Mouse (Mus musculus) lung, postnatal 0 days (tissue): ENCODE results near the gene Gm19402. TPM values are rescaled to one million over a fixed set of nuclear protein-coding genes. Genes with fewer than 3 reads are reported as not detected.

Source experiments
- ATAC-seq: fragments of 200-750 bp; cut with Nextera tagmentation; 2 replicates; pipeline ENCODE4 v1.8.0; 2017; ENCODE audit warnings: moderate library complexity
- DNase-seq: peaks from one replicate; pipeline ENCODE4 v3.0.0-alpha.2; 2016; ENCODE audit warnings: low spot score
- H3K27ac ChIP-seq: fragments of 300-500 bp; sonication (generic); 2 replicates; pipeline ENCODE4 v1.5.1; 2014; ENCODE audit warnings: antibody characterized with exemption, mild to moderate bottlenecking, low read length, mixed read lengths
- H3K27me3 ChIP-seq: fragments of 300-500 bp; sonication (generic); replicated peaks from 2 replicates; pipeline ENCODE4 v1.6.1; 2014; ENCODE audit warnings: low read length, mixed read lengths; ENCODE audit not compliant: insufficient read depth
- H3K36me3 ChIP-seq: fragments of 300-500 bp; sonication (generic); 2 replicates; pipeline ENCODE4 v1.6.1; 2014; ENCODE audit warnings: low read length, mixed read lengths; ENCODE audit not compliant: insufficient read depth
- H3K4me1 ChIP-seq: fragments of 300-500 bp; sonication (generic); 2 replicates; pipeline ENCODE4 v1.6.1; 2014; ENCODE audit warnings: antibody characterized with exemption, low read depth, low read length, mixed read lengths; ENCODE audit not compliant: insufficient read depth
- H3K4me2 ChIP-seq: fragments of 300-500 bp; sonication (generic); replicated peaks from 2 replicates; pipeline ENCODE4 v1.6.1; 2014; ENCODE audit warnings: low read depth, mild to moderate bottlenecking, low read length, moderate library complexity, mixed read lengths
- H3K4me3 ChIP-seq: fragments of 300-500 bp; sonication (generic); 2 replicates; pipeline ENCODE4 v1.5.1; 2014; ENCODE audit warnings: low read depth, low read length
- H3K9ac ChIP-seq: fragments of 300-500 bp; sonication (generic); replicated peaks from 2 replicates; pipeline ENCODE4 v1.6.1; 2014; ENCODE audit warnings: low read depth, mild to moderate bottlenecking
- H3K9me3 ChIP-seq: fragments of 300-500 bp; sonication (generic); 2 replicates; pipeline ENCODE4 v1.6.1; 2016; ENCODE audit warnings: low read length, mixed read lengths
- CTCF ChIP-seq: IDR thresholded peaks from 2 replicates; pipeline ENCODE4 v1.5.1; 2016; ENCODE audit warnings: antibody characterized with exemption, mild to moderate bottlenecking
- EP300 ChIP-seq: IDR thresholded peaks from 2 replicates; pipeline ENCODE4 v1.6.1; 2016; ENCODE audit warnings: antibody characterized with exemption, mild to moderate bottlenecking, control low read depth
- WGBS: fragments of 180-500 bp; shearing (Covaris S2); extraction: QIAGEN DNeasy Blood & Tissue Kit; methylation state at CpG from one replicate; pipeline ENCODE4 v1.1.7; 2014; 5-methylcytosine and 5-hydroxymethylcytosine counted together
- polyA plus RNA-seq: library from polyadenylated mRNA; unstranded; fragments of >200 nt; fragmentation: Nextera tagmentation; extraction: Ambion mirVana; gene quantifications from 2 replicates; pipeline ENCODE4 v1.2.1, GENCODE M21; 2015

Gene Gm19402
- polyA plus RNA-seq, 1 experiment from 2014 or later: not detected

DNA sequence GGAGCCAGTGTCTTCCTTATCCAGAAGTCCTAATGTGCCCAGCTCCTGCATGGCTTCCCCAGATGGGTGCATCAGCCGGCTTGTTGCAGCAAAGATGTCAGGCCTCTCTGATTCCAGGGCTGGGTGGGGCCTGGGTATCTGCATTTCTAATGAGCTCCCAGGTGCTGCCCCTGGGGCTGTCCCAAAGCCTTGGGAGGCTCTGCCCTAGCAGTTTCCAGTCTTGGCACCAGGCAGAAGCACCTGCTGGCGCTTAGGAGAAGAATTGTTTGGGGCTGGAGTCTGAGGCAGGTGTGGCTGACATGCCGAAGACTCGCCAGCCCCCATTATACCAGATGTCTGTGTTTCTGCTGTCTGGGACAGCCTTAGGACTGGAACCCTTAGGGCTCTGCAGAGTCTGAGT, 19.8 kb downstream of the Gm19402 start:
- no peaks in the 10 kb centered on the region for H3K27me3 ChIP-seq
- H3K9ac ChIP-seq: no peak overlapping the region
- H3K27ac ChIP-seq: no peak overlapping the region
- no peaks in the 10 kb centered on the region for H3K4me1 ChIP-seq
- no peaks in the 10 kb centered on the region for H3K9me3 ChIP-seq
- WGBS: 70% methylated on average over 4 of the region's 4 CpGs
- H3K36me3 ChIP-seq: no peaks in the 10 kb centered on the region
- H3K4me3 ChIP-seq: no peak overlapping the region
- TF ChIP-seq CTCF: no peak
- ATAC-seq (no peak), DNase-seq (no peak)
- no peak overlapping the region for H3K4me2 ChIP-seq

DNA sequence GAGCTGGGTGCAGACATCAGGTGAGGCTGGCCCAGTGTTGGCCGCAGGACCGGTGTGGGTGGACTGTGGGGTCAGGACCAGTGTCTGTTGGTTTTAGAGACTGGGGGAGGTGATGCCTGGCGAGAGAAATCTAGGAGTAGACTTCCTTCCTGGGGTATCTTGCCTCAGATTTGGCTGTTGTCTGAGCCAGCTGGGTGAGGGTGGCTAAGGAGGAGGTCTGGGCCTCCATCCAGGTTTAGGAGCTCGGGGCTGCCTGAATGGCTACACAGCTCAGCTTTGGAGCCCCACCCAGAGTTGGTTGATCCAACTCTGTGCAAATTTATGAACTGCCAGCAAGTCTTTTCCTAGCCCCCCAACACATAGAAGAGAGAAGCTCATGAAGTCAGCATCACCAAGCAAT, 23.2 kb downstream of the Gm19402 start:
- Histone ChIP-seq H3K27me3 (no peaks in the 10 kb centered on the region), H3K27ac (no peak overlapping the region), H3K4me2 (no peak overlapping the region), H3K4me1 (no peaks in the 10 kb centered on the region), H3K4me3 (no peak overlapping the region), H3K36me3 (no peaks in the 10 kb centered on the region), H3K9ac (no peak overlapping the region), H3K9me3 (no peaks in the 10 kb centered on the region)
- DNase-seq (no peak), ATAC-seq (no peak)
- no peak for TF ChIP-seq EP300
- no peak for TF ChIP-seq CTCF
- WGBS: 67% methylated on average over 4 of the region's 4 CpGs

DNA sequence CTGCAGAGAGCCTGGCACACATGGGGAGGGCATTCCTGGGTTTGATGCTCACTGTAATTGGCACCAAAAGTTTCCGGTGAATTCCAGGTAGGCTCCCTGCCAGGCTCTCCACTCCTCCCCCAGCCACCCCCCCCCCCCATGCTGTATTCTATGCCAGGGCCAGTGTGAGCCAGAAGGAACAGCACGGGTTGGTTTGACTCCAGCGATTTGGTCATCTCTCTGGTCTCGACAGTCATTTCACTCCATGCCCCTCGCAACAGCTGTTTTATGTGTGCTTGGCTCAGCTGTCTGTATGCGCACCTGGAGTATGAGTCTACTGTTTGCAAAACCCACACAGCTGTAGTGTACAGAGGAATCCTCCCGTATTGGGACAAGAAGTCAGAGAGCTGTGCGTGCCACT, 24.2 kb downstream of the Gm19402 start:
- Histone ChIP-seq H3K27ac (no peak overlapping the region), H3K9me3 (no peaks in the 10 kb centered on the region), H3K4me3 (no peak overlapping the region), H3K36me3 (no peaks in the 10 kb centered on the region), H3K9ac (no peak overlapping the region), H3K4me1 (no peaks in the 10 kb centered on the region), H3K4me2 (no peak overlapping the region), H3K27me3 (no peaks in the 10 kb centered on the region)
- WGBS: 66% methylated on average over 8 of the region's 8 CpGs
- ATAC-seq (0 out of 2 replicates have a peak, but pooled peaks have one; percentile 14), DNase-seq (no peak)
- TF ChIP-seq CTCF: no peak
- no peak for TF ChIP-seq EP300

DNA sequence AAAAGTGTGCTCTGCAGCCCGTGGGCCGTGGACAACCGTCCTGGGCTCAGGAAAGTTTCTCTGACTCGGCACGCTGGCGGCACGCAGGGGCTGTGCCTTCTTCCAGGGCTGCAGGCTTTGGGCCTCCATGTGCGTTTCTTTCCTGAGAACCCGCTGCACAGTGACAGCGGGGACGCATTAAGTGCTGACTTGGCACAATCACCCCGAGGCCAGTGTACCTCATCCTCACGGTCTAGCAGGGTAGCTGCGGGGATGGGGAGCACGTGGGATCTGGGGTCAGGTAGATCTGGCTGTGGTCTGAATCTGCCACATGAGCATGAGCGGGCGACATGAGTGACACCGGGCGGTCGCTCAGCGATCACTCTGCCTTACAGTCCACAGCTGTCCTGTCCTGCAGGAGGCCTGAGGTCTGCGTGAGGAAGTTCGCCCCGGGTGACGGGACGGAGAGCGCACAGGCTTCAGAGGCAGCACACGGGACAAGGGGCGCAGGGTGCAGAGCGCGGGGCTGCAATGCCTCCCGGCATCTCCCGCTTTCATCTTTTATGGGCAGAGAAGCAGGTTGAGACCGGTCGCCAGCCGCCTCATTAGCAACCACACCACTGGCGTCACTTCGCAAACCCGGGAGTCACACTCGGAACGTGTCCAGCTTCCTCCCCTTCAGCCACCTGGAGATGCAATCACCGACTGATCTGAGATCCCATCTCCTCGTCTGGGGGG, 26.4 kb downstream of the Gm19402 start:
- no peak for ATAC-seq
- Histone ChIP-seq H3K27me3 (no peaks in the 10 kb centered on the region), H3K27ac (no peak overlapping the region), H3K9ac (no peak overlapping the region), H3K4me1 (no peaks in the 10 kb centered on the region), H3K36me3 (no peaks in the 10 kb centered on the region), H3K9me3 (no peaks in the 10 kb centered on the region), H3K4me3 (no peak overlapping the region), H3K4me2 (no peak overlapping the region)
- 40% methylated on average over 43 of the region's 43 CpGs for WGBS
- no peak for DNase-seq
- no peak for TF ChIP-seq CTCF
- TF ChIP-seq EP300: no peak

DNA sequence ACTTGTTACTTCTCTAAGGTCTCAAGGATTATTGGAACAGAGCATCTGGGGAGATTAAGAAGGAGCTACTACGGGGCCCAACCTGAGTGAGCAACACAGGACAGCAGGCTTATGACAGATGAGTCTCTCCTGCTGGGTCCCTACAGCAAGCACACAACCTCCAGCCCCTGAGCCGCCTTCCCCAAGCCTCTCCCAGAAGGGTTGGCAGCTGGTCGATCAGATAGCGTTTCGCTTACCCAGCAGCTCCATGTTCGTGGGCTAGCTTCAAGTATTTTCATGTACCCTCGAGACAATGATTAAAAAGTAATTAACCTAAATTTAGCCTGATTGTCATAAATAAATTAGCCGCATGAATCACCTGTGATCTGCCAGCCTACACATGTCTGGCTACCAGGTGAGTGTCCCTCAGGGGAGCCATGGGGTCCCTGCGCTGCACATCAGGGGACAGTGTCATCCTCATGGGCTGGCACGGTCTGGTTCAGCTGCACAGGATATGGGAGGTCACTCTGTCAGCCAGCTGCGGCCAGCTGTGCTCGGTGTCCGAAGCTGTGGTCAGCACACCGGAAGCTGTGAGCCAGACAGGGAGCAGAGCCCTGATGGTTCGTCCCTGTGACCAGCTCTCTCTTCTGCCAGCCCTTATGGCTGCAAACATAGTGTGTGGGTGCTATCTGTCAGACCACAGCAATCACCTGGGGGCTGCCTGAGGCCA, 32.1 kb downstream of the Gm19402 start:
- Histone ChIP-seq H3K36me3 (no peaks in the 10 kb centered on the region), H3K4me2 (no peak overlapping the region), H3K4me3 (no peak overlapping the region), H3K4me1 (0 out of 2 replicates have a peak, but pooled peaks cover 2% of the 10 kb centered on the region), H3K9ac (no peak overlapping the region), H3K9me3 (no peaks in the 10 kb centered on the region), H3K27me3 (no peaks in the 10 kb centered on the region), H3K27ac (peak overlapping the region; percentile 66)
- 41% methylated on average over 15 of the region's 15 CpGs for WGBS
- DNase-seq: peak; percentile 79
- no peak for TF ChIP-seq CTCF
- no peak for TF ChIP-seq EP300
- ATAC-seq: peak; percentile 95

DNA sequence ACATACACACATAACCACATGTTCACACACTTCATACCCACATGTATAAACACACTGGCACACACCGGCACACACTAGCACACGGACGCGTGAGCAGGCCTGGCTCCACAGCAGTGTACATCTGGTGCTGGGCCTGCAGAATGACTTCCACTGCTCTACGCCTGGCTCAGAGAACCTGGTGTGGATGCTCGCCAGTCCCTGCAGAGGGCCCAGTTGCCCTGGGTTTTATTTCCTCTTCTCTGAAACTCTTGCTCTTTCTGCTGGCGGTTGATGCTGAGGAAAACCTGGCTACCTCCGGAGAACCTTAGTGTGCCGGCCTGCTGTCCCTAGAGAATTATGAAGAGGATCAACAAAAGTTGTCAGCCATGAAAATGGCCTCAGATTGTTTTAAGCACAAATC, 38.5 kb downstream of the Gm19402 start:
- DNase-seq: no peak
- H3K27me3 ChIP-seq: no peaks in the 10 kb centered on the region
- no peak overlapping the region for H3K4me3 ChIP-seq
- H3K36me3 ChIP-seq: no peaks in the 10 kb centered on the region
- H3K4me1 ChIP-seq: no peaks in the 10 kb centered on the region
- TF ChIP-seq CTCF (no peak), EP300 (no peak)
- H3K4me2 ChIP-seq: no peak overlapping the region
- 83% methylated on average over 9 of the region's 9 CpGs for WGBS
- no peak for ATAC-seq
- H3K9me3 ChIP-seq: no peaks in the 10 kb centered on the region
- H3K27ac ChIP-seq: no peak overlapping the region
- no peak overlapping the region for H3K9ac ChIP-seq
